Mouse (Mus musculus): ENCODE data around the gene Mrps18b.
A peak's percentile ranks its signal among the peaks of the same experiment; 100 is the strongest.

The Mrps18b gene

GRCm38 (mm10) chr17:35918276-35919059 is 2.3 kb upstream of the Mrps18b start:
- DNase-seq (ENCODE audit: extremely low spot score, low spot score), result peak; percentile 63

- peak; percentile 63 for DNase-seq (ENCODE audit: extremely low spot score, low spot score)
These were observed 1.5 kb upstream of the Mrps18b start for GRCm38 (mm10) chr17:35917463-35918251.

- DNase-seq (ENCODE audit: extremely low spot score, low spot score), result peak; percentile 52
These were observed 914 bp upstream of the Mrps18b start for GRCm38 (mm10) chr17:35917143-35917462.

- no peak for DNase-seq (ENCODE audit: extremely low spot score, low spot score)
These were observed 472 bp downstream of the Mrps18b start for GRCm38 (mm10) chr17:35915538-35916296.

GRCm38 (mm10) chr17:35914975-35915374 is 1.2 kb downstream of the Mrps18b start:
- DNase-seq (ENCODE audit: extremely low spot score, low spot score), result no peak

- peak; percentile 97 for DNase-seq (ENCODE audit: extremely low spot score, low spot score)
These were observed 6.2 kb downstream of the Mrps18b start, which contains the start of gene Atat1 for GRCm38 (mm10) chr17:35909919-35910369. Gene Atat1 (minus strand): TSS chr17:35910075.

- no peak for DNase-seq (ENCODE audit: extremely low spot score, low spot score)
These were observed 6.8 kb downstream of the Mrps18b start for GRCm38 (mm10) chr17:35909186-35909918.

GRCm38 (mm10) chr17:35907609-35908008 is 8.6 kb downstream of the Mrps18b start:
- no peak for DNase-seq (ENCODE audit: extremely low spot score, low spot score)

GRCm38 (mm10) chr17:35905587-35905986 is 10.6 kb downstream of the Mrps18b start:
- no peak for DNase-seq (ENCODE audit: extremely low spot score, low spot score)

GRCm38 (mm10) chr17:35903992-35904355 is 12.2 kb downstream of the Mrps18b start:
- no peak for DNase-seq (ENCODE audit: extremely low spot score, low spot score)

- DNase-seq (ENCODE audit: extremely low spot score, low spot score), result no peak
These were observed 12.7 kb downstream of the Mrps18b start for GRCm38 (mm10) chr17:35903343-35903991.

GRCm38 (mm10) chr17:35900636-35901035 is 15.6 kb downstream of the Mrps18b start:
- no peak for DNase-seq (ENCODE audit: extremely low spot score, low spot score)

- DNase-seq (ENCODE audit: extremely low spot score, low spot score), result no peak
These were observed 18.3 kb downstream of the Mrps18b start for GRCm38 (mm10) chr17:35897644-35898573.

GRCm38 (mm10) chr17:35896781-35897643 is 19.2 kb downstream of the Mrps18b start, which contains the start of gene 2310061I04Rik:
Gene 2310061I04Rik (minus strand): TSS chr17:35897431.
- DNase-seq (ENCODE audit: extremely low spot score, low spot score), result peak; percentile 92

- no peak for DNase-seq (ENCODE audit: extremely low spot score, low spot score)
These were observed 28.5 kb downstream of the Mrps18b start for GRCm38 (mm10) chr17:35887725-35888124.

GRCm38 (mm10) chr17:35883777-35884176 is 32.4 kb downstream of the Mrps18b start:
- DNase-seq (ENCODE audit: extremely low spot score, low spot score), result no peak

- no peak for DNase-seq (ENCODE audit: extremely low spot score, low spot score)
These were observed 33.3 kb downstream of the Mrps18b start for GRCm38 (mm10) chr17:35882924-35883323.

Data from neural tube, embryonic 10.5 days (tissue).